Mouse (Mus musculus) hindbrain, embryonic 16.5 days (tissue): ENCODE data around the gene Ttc39a. TPM values are rescaled to one million over a fixed set of nuclear protein-coding genes. Genes with fewer than 3 reads are reported as not detected.

Experiments used
- ATAC-seq: fragments of 200-750 bp; cut with Nextera tagmentation; 2 replicates; pipeline ENCODE4 v1.8.0; 2017; ENCODE audit warnings: moderate TSS enrichment, moderate library complexity
- H3K27ac ChIP-seq: fragments of 300-500 bp; sonication (generic); 2 replicates; pipeline ENCODE4 v1.5.1; 2014; ENCODE audit warnings: low read depth, mild to moderate bottlenecking, control low read depth, low read length, moderate library complexity
- H3K27me3 ChIP-seq: fragments of 300-500 bp; sonication (generic); replicated peaks from 2 replicates; pipeline ENCODE4 v1.6.1; 2014; ENCODE audit warnings: low read length; ENCODE audit not compliant: control insufficient read depth, insufficient read depth
- H3K36me3 ChIP-seq: fragments of 300-500 bp; sonication (generic); 2 replicates; pipeline ENCODE4 v1.6.1; 2014; ENCODE audit warnings: mild to moderate bottlenecking, low read length, moderate library complexity, mixed read lengths; ENCODE audit not compliant: control insufficient read depth, insufficient read depth
- H3K4me1 ChIP-seq: fragments of 300-500 bp; sonication (generic); 2 replicates; pipeline ENCODE4 v1.6.1; 2014; ENCODE audit warnings: low read depth, low read length; ENCODE audit not compliant: control insufficient read depth, insufficient read depth
- H3K4me2 ChIP-seq: fragments of 300-500 bp; sonication (generic); 2 replicates; pipeline ENCODE4 v1.6.1; 2014; ENCODE audit warnings: mild to moderate bottlenecking, low read length, control low read depth, moderate library complexity
- H3K4me3 ChIP-seq: fragments of 300-500 bp; sonication (generic); 2 replicates; pipeline ENCODE4 v1.5.1; 2014; ENCODE audit warnings: mild to moderate bottlenecking, low read length, control low read depth, moderate library complexity
- H3K9ac ChIP-seq: fragments of 300-500 bp; sonication (generic); 2 replicates; pipeline ENCODE4 v1.6.1; 2014; ENCODE audit warnings: low read depth, mild to moderate bottlenecking, control low read depth, low read length, moderate library complexity
- H3K9me3 ChIP-seq: fragments of 300-500 bp; sonication (generic); 2 replicates; pipeline ENCODE4 v1.6.1; 2014; ENCODE audit warnings: mild to moderate bottlenecking, low read length, moderate library complexity; ENCODE audit not compliant: control insufficient read depth
- WGBS: fragments of 180-500 bp; shearing (Covaris S2); extraction: QIAGEN DNeasy Blood & Tissue Kit; methylation state at CpG from one replicate; pipeline ENCODE4 v1.1.7; 2014; 5-methylcytosine and 5-hydroxymethylcytosine counted together
- polyA plus RNA-seq: library from polyadenylated mRNA; unstranded; fragments of >200 nt; fragmentation: Nextera tagmentation; extraction: Ambion mirVana; gene quantifications from 2 replicates; pipeline ENCODE4 v1.2.1, GENCODE M21; 2015

The Ttc39a gene
- polyA plus RNA-seq, 1 experiment from 2014 or later, result 5.0 TPM

DNA sequence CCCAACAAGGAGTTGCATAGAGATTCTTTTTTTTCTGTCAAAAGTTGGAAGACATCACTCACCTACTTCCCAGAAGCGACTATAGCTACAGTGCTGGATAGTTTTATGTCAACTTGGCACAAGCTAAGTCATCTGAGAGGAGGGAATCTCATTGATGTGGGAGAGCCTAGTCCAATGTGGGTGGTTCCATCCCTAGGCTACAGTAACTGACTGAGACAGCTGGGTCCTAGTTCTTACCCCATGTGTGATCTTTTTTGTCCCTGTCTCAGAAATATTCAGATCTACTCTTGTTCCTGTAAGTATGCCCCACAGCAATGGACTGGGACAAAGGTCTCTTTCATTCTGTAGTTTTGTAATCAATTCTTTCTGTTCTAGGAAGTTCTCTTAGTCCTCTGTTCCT lies 11.6 kb downstream of the Ttc39a start:
- Histone ChIP-seq H3K9ac (no peak overlapping the region), H3K36me3 (no peaks in the 10 kb centered on the region), H3K4me2 (no peak overlapping the region), H3K27me3 (no peaks in the 10 kb centered on the region), H3K27ac (no peak overlapping the region), H3K9me3 (no peaks in the 10 kb centered on the region), H3K4me1 (no peaks in the 10 kb centered on the region), H3K4me3 (no peak overlapping the region)
- 100% methylated on average over 1 of the region's 1 CpGs for WGBS
- no peak for ATAC-seq

DNA sequence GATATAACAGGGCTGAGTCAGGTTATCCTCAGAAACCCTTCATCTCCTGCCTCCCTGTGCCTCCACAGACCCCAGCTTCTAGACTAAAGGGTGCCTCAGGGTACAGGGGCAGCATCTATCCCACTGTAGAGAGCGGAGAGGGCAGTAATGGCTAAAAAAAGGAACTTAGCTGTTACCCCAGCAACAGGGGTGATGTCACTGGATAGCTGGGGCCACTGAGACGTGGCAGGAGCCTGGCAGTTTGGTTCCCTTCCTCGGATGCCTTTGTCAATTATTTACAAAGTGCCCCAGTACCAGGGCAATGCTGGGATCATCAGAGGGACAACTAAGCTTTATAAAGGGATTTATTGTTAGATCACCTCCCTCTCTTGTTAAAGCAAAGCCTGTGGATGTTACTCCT lies 12.6 kb downstream of the Ttc39a start:
- Histone ChIP-seq H3K4me3 (no peak overlapping the region), H3K9ac (no peak overlapping the region), H3K4me2 (no peak overlapping the region), H3K4me1 (no peaks in the 10 kb centered on the region), H3K27me3 (no peaks in the 10 kb centered on the region), H3K36me3 (no peaks in the 10 kb centered on the region), H3K27ac (no peak overlapping the region), H3K9me3 (no peaks in the 10 kb centered on the region)
- no peak for ATAC-seq
- 18% methylated on average over 3 of the region's 3 CpGs for WGBS

DNA sequence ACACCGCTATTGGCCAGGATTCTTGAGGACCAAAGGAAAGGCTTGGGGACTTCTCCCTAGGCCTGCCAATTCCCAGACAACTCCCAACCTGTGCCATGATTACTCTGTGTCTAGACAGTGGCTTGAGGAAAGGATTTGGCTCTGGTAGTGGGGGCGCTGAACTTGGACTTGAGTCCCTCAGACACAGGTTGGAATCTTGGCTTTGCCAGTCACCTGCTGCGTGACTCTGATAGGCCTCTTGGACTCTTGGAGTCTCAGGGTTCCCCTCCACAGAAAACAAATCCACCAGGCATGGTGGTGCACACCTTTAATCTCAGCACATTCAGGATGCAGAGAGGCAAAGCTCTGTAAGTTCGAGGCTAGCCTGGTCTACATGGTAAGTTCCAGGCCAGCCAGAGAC lies 13.1 kb downstream of the Ttc39a start:
- no peaks in the 10 kb centered on the region for H3K27me3 ChIP-seq
- H3K9me3 ChIP-seq, result no peaks in the 10 kb centered on the region
- H3K4me3 ChIP-seq, result no peak overlapping the region
- ATAC-seq, result no peak
- H3K27ac ChIP-seq, result no peak overlapping the region
- no peak overlapping the region for H3K9ac ChIP-seq
- H3K4me2 ChIP-seq, result no peak overlapping the region
- 87% methylated on average over 4 of the region's 4 CpGs for WGBS
- H3K4me1 ChIP-seq, result no peaks in the 10 kb centered on the region
- no peaks in the 10 kb centered on the region for H3K36me3 ChIP-seq

DNA sequence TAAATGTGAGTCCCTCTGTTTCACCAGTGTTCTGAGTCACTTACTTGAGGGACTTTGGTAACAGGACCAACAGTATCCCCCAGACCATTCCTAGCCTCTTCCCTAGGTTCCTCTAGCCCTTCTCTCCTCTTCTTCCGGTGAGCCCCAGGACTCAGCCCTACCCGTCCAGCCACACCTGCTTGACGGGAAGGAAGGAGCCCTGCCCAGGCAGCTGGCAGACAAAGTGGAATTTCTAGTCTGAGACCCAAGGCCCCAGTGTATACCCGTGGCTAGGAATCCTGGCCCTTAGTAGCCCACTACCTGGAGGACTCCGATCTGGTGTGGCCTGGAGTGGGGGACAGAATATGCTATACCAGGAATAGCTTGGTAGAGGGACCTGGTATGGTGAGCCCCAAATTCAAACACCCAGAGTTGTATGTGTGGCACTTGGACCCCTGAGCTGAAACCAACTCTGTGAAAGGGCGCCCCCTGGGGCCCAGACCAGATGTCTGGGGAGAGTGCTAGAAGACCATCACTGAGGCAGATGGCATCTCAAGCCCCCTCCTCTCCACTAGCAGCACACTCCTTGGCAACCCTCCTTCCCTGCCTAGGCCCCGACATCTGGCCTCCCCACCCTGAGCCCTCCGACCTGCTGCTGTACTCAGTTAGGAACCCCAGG lies 13.8 kb downstream of the Ttc39a start:
- Histone ChIP-seq H3K4me3 (no peak overlapping the region), H3K27ac (no peak overlapping the region), H3K4me2 (no peak overlapping the region), H3K9me3 (no peaks in the 10 kb centered on the region), H3K9ac (no peak overlapping the region), H3K27me3 (no peaks in the 10 kb centered on the region), H3K4me1 (no peaks in the 10 kb centered on the region), H3K36me3 (no peaks in the 10 kb centered on the region)
- no peak for ATAC-seq
- 76% methylated on average over 8 of the region's 8 CpGs for WGBS

DNA sequence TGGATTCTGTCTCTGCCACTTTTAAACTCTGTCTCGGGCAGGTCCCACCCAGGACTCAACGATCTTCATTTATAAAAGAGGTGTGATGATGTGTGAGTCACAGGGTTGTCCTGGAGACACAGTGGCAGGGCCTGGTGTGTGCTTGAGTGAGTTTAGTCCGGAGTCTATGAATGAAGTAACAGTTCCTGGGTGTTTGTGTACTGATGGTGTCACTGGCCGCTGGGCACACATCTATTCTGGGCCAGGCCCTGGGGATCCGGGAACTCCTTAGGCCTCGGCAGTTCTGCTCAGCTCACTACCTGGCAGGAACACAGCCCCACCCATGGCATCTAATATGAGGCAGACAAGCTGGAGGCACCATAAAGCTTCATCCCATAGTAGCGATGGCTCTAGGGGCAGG lies 15.2 kb downstream of the Ttc39a start:
- 85% methylated on average over 7 of the region's 7 CpGs for WGBS
- H3K27me3 ChIP-seq, result no peaks in the 10 kb centered on the region
- no peak overlapping the region for H3K9ac ChIP-seq
- H3K36me3 ChIP-seq, result no peaks in the 10 kb centered on the region
- no peak overlapping the region for H3K4me2 ChIP-seq
- no peak overlapping the region for H3K4me3 ChIP-seq
- H3K9me3 ChIP-seq, result no peaks in the 10 kb centered on the region
- no peaks in the 10 kb centered on the region for H3K4me1 ChIP-seq
- no peak overlapping the region for H3K27ac ChIP-seq
- no peak for ATAC-seq

DNA sequence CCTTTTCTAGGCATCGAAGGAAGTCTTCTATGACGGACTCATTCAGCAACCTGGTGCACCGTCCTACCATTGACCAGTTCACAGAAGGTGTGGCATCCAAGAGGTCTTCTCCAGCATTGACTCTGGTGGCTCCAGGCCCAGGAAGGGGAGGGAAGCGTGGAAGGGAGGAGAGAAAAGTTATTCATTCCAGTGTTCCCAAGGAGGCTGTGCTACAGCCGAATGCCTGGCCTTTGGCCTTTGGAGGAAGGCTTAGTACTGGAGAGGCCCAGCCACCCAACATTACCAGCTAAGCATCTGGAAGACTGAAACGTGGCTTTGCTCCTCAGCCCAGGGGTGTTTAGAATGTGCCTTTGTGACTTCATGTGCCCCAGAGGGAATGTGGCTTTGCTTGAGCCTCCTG lies 16.0 kb downstream of the Ttc39a start:
- Histone ChIP-seq H3K4me3 (no peak overlapping the region), H3K27ac (no peak overlapping the region), H3K36me3 (no peaks in the 10 kb centered on the region), H3K4me1 (no peaks in the 10 kb centered on the region), H3K4me2 (no peak overlapping the region), H3K27me3 (no peaks in the 10 kb centered on the region), H3K9ac (no peak overlapping the region), H3K9me3 (no peaks in the 10 kb centered on the region)
- WGBS, result 79% methylated on average over 6 of the region's 6 CpGs
- ATAC-seq, result no peak

DNA sequence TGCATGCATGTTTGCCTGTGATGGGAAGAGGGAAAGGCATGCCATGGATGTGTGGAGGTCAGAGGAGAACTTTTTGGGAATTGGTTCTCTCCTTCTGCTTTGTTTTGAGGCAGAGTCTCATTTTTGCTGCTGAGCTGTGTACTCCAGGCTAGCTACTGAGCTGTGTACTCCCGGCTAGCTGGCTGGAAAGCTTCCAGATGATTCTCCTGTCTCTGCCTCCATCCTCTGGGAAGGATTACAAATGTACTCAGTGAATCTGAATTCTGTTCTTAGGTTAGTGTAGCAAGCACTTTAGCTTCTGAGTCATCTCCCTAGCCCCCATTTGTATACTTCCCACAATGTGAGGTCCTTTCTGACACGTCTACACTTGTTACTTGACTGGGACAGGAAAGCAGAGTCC lies 17.0 kb downstream of the Ttc39a start:
- no peaks in the 10 kb centered on the region for H3K36me3 ChIP-seq
- 77% methylated on average over 2 of the region's 2 CpGs for WGBS
- H3K9ac ChIP-seq, result no peak overlapping the region
- H3K27ac ChIP-seq, result no peak overlapping the region
- H3K27me3 ChIP-seq, result no peaks in the 10 kb centered on the region
- H3K9me3 ChIP-seq, result no peaks in the 10 kb centered on the region
- H3K4me3 ChIP-seq, result no peak overlapping the region
- ATAC-seq, result no peak
- no peaks in the 10 kb centered on the region for H3K4me1 ChIP-seq
- H3K4me2 ChIP-seq, result no peak overlapping the region

DNA sequence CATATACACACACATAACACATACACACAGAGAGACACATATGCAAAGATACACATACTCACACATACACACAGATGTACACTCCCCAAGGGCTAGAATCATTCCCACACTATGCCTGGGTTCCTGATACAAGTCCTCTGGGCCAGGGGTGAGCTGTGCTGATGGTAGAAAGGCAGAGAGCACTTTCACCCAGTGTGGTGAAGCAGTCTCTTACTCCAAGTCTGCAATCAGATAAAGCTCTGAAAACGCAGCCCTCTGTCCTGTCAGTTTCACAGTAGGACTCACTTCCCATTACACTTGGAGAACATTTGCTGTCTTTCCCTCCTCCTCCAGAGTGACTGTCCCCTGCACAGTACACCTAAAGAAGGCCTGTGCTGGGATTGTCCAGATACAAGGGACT lies 20.6 kb downstream of the Ttc39a start:
- ATAC-seq, result no peak
- Histone ChIP-seq H3K9ac (no peak overlapping the region), H3K4me3 (no peak overlapping the region), H3K4me1 (no peaks in the 10 kb centered on the region), H3K27me3 (no peaks in the 10 kb centered on the region), H3K27ac (no peak overlapping the region), H3K9me3 (no peaks in the 10 kb centered on the region), H3K4me2 (no peak overlapping the region), H3K36me3 (no peaks in the 10 kb centered on the region)
- WGBS, result 74% methylated on average over 1 of the region's 1 CpGs

DNA sequence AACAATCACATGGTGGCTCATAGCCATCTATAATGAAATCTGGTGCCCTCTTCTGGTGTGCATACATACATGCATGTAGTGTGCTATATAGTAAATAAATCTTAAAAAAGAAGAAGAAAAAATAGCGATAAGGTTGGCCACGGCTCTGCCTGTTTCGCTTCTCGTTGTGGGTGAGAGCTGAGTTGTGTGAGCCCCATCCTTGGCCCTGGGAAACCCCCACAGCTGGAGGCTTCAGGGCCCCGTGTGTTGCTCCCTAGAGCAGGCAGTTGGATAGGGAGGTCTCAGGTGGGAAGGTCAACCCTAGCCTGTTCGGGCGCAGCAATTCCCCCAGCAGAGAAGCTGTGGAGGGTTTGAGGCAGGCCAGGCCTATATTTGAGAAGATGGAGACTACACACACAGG lies 23.8 kb downstream of the Ttc39a start:
- Histone ChIP-seq H3K4me1 (no peaks in the 10 kb centered on the region), H3K9me3 (no peaks in the 10 kb centered on the region), H3K27me3 (no peaks in the 10 kb centered on the region), H3K27ac (no peak overlapping the region), H3K4me3 (no peak overlapping the region), H3K9ac (no peak overlapping the region), H3K4me2 (no peak overlapping the region), H3K36me3 (no peaks in the 10 kb centered on the region)
- WGBS, result 95% methylated on average over 7 of the region's 7 CpGs
- no peak for ATAC-seq

DNA sequence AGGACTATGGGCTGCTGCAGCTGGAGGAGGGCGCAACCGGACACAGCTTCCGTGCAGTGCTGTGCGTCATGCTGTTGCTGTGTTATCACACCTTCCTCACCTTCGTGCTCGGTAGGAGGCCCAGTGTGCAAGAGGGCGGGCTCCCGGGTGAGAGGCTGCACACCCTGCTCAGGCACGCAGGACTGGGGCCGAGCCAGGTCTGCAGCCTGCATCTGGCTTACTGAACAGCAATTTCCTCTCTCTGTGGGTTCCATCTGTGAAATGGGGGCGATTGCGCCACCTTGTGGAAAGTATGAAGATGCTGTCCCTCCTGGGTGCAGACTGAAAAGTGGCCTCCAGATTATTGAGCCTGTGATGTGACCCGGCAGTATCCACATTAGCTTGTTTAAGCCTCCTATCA lies 24.4 kb downstream of the Ttc39a start:
- H3K27me3 ChIP-seq, result no peaks in the 10 kb centered on the region
- no peaks in the 10 kb centered on the region for H3K9me3 ChIP-seq
- no peak overlapping the region for H3K4me2 ChIP-seq
- H3K9ac ChIP-seq, result no peak overlapping the region
- 58% methylated on average over 13 of the region's 13 CpGs for WGBS
- H3K36me3 ChIP-seq, result no peaks in the 10 kb centered on the region
- H3K27ac ChIP-seq, result no peak overlapping the region
- no peak overlapping the region for H3K4me3 ChIP-seq
- no peaks in the 10 kb centered on the region for H3K4me1 ChIP-seq
- peak; percentile 40; the same call in 1 of the 2 replicates for ATAC-seq
